Mouse (Mus musculus): ENCODE results near the gene 4921504E06Rik. TPM values are rescaled to one million over a fixed set of nuclear protein-coding genes. Genes with fewer than 3 reads are reported as not detected.

Gene 4921504E06Rik
- polyA plus RNA-seq, 1 experiment: 12.3 TPM

DNA sequence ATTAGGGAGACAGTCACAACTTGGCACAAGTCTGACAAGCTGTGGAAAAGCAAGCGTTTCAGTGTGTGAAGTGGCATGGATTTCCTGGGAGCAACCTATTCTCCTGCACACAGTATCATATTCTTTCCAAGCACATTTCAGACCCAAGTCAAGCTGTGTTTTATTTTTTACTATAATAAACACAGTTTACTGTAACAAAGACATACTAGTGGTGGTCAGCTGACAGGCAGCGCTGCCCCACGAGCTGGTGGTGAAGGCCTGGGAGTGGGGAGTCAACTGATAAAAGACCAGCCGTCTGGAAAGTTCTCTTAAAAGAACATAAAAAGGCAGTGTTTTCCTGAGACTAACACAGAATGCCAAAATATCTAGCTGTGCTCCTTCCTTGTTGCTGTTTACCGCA is 42.7 kb downstream of the 4921504E06Rik start:
- H3K36me3 ChIP-seq (ENCODE audit: control insufficient read depth, insufficient read depth, low read length): no peaks in the 10 kb centered on the region
- no peak overlapping the region for H3K4me3 ChIP-seq (ENCODE audit: control insufficient read depth, low read depth, low read length)
- no peaks in the 10 kb centered on the region for H3K4me1 ChIP-seq (ENCODE audit: control insufficient read depth, insufficient read depth, low read length)
- H3K27ac ChIP-seq (ENCODE audit: control insufficient read depth, insufficient read depth, low read depth, low read length): no peak overlapping the region
- no peaks in the 10 kb centered on the region for H3K27me3 ChIP-seq (ENCODE audit: control insufficient read depth, insufficient read depth, low read length)
- TF ChIP-seq CTCF (IDR thresholded peaks at IDR 0.05; ENCODE audit: control insufficient read depth, insufficient read depth, insufficient replicate concordance, low read depth, low read length) (no peak), POLR2A (IDR thresholded peaks at IDR 0.05; ENCODE audit: control insufficient read depth, low read depth, low read length) (no peak)

DNA sequence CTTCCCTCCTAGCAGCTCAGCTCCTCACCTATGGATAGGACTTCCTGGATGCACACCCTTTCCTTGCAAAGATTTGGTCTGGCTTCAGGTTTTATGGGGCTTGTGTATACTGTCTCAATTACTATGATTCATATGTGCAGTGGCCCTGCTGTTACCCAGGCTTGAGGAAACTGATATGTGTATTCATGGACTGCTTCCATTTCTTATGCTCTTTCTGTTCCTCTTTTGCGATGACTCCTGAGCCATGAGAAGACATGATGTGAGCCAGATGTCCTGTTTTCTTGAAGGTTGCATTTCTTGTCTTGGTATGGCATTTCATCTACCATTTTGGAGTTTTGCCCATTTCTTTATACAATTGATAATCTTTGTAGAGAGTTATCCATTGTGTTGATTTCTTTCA is 48.0 kb downstream of the 4921504E06Rik start:
- Histone ChIP-seq H3K4me1 (ENCODE audit: control insufficient read depth, insufficient read depth, low read length) (no peaks in the 10 kb centered on the region), H3K27me3 (ENCODE audit: control insufficient read depth, insufficient read depth, low read length) (no peaks in the 10 kb centered on the region), H3K4me3 (ENCODE audit: control insufficient read depth, low read depth, low read length) (no peak overlapping the region), H3K27ac (ENCODE audit: control insufficient read depth, insufficient read depth, low read depth, low read length) (no peak overlapping the region), H3K36me3 (ENCODE audit: control insufficient read depth, insufficient read depth, low read length) (no peaks in the 10 kb centered on the region)
- no peak for TF ChIP-seq POLR2A (IDR thresholded peaks at IDR 0.05; ENCODE audit: control insufficient read depth, low read depth, low read length)
- TF ChIP-seq CTCF (IDR thresholded peaks at IDR 0.05; ENCODE audit: control insufficient read depth, insufficient read depth, insufficient replicate concordance, low read depth, low read length): no peak

DNA sequence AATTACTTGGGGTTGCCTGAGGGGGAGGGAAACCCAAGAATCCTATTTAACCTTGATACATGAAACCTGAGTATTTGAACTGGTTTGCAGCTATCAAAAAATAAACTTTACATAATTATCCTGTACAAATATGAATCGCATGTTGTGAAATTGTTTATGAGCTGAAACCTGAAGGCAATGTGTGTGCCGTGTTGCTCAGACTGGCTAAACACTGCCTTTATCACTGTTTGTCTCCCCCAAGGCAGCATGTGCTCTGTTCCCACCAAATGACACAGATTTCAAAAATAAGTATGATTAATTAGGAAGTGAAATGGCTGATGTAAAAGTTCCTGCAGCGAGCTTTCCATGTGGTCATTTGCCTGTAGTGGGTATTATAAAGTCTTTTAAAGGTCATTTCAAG is 63.5 kb downstream of the 4921504E06Rik start:
- H3K4me1 ChIP-seq (ENCODE audit: control insufficient read depth, insufficient read depth, low read length): no peaks in the 10 kb centered on the region
- no peaks in the 10 kb centered on the region for H3K36me3 ChIP-seq (ENCODE audit: control insufficient read depth, insufficient read depth, low read length)
- TF ChIP-seq CTCF (IDR thresholded peaks at IDR 0.05; ENCODE audit: control insufficient read depth, insufficient read depth, insufficient replicate concordance, low read depth, low read length) (no peak), POLR2A (IDR thresholded peaks at IDR 0.05; ENCODE audit: control insufficient read depth, low read depth, low read length) (no peak)
- no peaks in the 10 kb centered on the region for H3K27me3 ChIP-seq (ENCODE audit: control insufficient read depth, insufficient read depth, low read length)
- H3K4me3 ChIP-seq (ENCODE audit: control insufficient read depth, low read depth, low read length): no peak overlapping the region
- no peak overlapping the region for H3K27ac ChIP-seq (ENCODE audit: control insufficient read depth, insufficient read depth, low read depth, low read length)

DNA sequence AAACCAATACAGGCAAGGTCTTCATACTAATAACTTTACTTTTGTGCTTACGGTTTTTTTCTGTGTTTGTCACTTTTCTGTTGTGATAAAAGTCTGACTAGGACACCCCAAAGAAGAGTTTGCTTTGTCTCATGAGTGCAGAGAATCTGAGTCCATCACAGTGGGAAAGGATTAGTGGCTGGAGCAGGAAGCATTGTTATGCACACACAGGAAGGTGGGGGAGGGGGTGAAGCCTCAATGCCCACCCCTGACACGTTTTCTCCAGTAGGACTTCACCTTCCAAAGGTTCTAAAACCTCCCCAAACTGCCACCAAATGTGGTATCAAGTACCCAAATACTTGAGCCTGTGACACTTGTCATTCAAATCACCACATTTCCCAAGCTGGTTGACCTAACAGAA is 91.8 kb downstream of the 4921504E06Rik start:
- H3K4me3 ChIP-seq (ENCODE audit: control insufficient read depth, low read depth, low read length): no peak overlapping the region
- no peak for TF ChIP-seq CTCF (IDR thresholded peaks at IDR 0.05; ENCODE audit: control insufficient read depth, insufficient read depth, insufficient replicate concordance, low read depth, low read length)
- no peak for TF ChIP-seq POLR2A (IDR thresholded peaks at IDR 0.05; ENCODE audit: control insufficient read depth, low read depth, low read length)
- H3K4me1 ChIP-seq (ENCODE audit: control insufficient read depth, insufficient read depth, low read length): no peaks in the 10 kb centered on the region
- H3K27ac ChIP-seq (ENCODE audit: control insufficient read depth, insufficient read depth, low read depth, low read length): no peak overlapping the region
- no peaks in the 10 kb centered on the region for H3K36me3 ChIP-seq (ENCODE audit: control insufficient read depth, insufficient read depth, low read length)
- H3K27me3 ChIP-seq (ENCODE audit: control insufficient read depth, insufficient read depth, low read length): no peaks in the 10 kb centered on the region

DNA sequence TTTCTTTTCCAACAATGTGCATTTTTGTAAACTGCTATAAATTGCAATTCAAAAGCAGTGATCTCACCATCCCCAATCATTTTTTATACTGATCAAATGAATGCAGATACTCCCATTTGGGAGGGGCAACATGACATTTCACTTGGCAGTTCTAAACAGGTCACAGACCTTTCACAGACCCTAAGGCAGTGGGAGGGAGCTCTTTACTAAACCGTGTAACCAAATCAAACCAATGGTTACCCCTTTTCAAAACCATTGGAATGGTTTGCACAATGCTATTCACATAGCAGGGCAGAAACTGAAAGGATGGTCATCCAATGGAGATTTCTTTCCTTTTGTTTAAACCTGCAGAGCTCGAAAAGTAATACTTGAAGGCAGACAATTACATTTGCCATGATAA is 94.9 kb downstream of the 4921504E06Rik start:
- TF ChIP-seq POLR2A (IDR thresholded peaks at IDR 0.05; ENCODE audit: control insufficient read depth, low read depth, low read length) (no peak), CTCF (IDR thresholded peaks at IDR 0.05; ENCODE audit: control insufficient read depth, insufficient read depth, insufficient replicate concordance, low read depth, low read length) (no peak)
- no peaks in the 10 kb centered on the region for H3K4me1 ChIP-seq (ENCODE audit: control insufficient read depth, insufficient read depth, low read length)
- no peaks in the 10 kb centered on the region for H3K27me3 ChIP-seq (ENCODE audit: control insufficient read depth, insufficient read depth, low read length)
- no peak overlapping the region for H3K27ac ChIP-seq (ENCODE audit: control insufficient read depth, insufficient read depth, low read depth, low read length)
- H3K4me3 ChIP-seq (ENCODE audit: control insufficient read depth, low read depth, low read length): no peak overlapping the region
- H3K36me3 ChIP-seq (ENCODE audit: control insufficient read depth, insufficient read depth, low read length): no peaks in the 10 kb centered on the region

DNA sequence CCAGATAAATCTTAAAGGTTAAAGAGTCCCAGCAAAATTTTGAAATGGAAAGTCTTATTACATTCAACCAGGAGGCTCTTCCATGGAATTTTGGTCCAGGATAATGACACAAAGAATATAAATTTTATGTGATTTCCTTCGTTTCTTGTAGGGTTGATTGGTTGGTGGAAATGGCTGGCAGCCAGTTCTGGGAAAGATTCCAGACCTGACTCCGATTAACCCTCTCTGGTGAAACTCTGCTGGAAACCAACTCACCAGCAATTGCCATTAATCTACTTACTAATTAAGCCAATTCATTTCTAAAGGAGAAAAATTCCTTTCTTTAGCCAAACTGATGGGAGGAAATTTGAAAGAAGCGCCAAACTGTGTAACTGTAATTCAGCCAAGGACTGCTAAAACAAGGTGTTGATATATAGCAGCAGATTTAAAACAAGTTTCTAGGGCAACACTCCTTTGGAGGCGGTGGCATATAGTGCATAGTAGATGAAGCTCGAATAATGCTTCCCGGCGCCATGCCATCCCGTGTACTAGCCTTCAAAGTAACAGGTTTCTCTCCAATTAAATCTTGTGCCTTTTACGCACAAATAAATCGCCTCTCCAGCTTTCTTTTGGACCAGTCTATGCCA is 97.7 kb downstream of the 4921504E06Rik start:
- no peaks in the 10 kb centered on the region for H3K4me1 ChIP-seq (ENCODE audit: control insufficient read depth, insufficient read depth, low read length)

DNA sequence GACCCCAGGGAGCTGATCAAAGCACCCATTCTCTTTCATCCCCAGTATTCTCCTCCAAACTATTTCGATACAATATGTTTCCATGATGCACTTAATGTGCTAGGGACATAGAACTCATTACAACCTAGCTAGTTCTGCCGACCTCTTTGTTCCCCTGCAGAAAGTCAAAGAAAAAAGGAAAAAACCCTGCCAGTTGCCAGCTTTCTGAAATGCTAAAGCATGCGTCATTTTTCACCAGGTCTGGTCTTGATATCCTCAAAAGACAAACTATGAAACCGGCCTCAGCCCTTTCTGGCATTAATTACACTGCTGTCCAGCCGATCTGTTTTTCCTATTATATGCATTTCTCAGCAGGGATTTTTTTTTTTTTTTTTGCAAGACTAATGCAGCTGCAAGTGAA is 98.5 kb downstream of the 4921504E06Rik start:
- Histone ChIP-seq H3K4me3 (ENCODE audit: control insufficient read depth, low read depth, low read length) (no peak overlapping the region), H3K4me1 (ENCODE audit: control insufficient read depth, insufficient read depth, low read length) (no peaks in the 10 kb centered on the region), H3K36me3 (ENCODE audit: control insufficient read depth, insufficient read depth, low read length) (no peaks in the 10 kb centered on the region), H3K27me3 (ENCODE audit: control insufficient read depth, insufficient read depth, low read length) (no peaks in the 10 kb centered on the region), H3K27ac (ENCODE audit: control insufficient read depth, insufficient read depth, low read depth, low read length) (no peak overlapping the region)
- TF ChIP-seq POLR2A (IDR thresholded peaks at IDR 0.05; ENCODE audit: control insufficient read depth, low read depth, low read length) (no peak), CTCF (IDR thresholded peaks at IDR 0.05; ENCODE audit: control insufficient read depth, insufficient read depth, insufficient replicate concordance, low read depth, low read length) (no peak)

More for the DNA sequence above, 97.7 kb downstream of the 4921504E06Rik start:
- no peak overlapping the region for H3K27ac ChIP-seq (ENCODE audit: control insufficient read depth, insufficient read depth, low read depth, low read length)
- no peaks in the 10 kb centered on the region for H3K27me3 ChIP-seq (ENCODE audit: control insufficient read depth, insufficient read depth, low read length)
- no peak for TF ChIP-seq CTCF (IDR thresholded peaks at IDR 0.05; ENCODE audit: control insufficient read depth, insufficient read depth, insufficient replicate concordance, low read depth, low read length)
- no peak for TF ChIP-seq POLR2A (IDR thresholded peaks at IDR 0.05; ENCODE audit: control insufficient read depth, low read depth, low read length)
- H3K36me3 ChIP-seq (ENCODE audit: control insufficient read depth, insufficient read depth, low read length): no peaks in the 10 kb centered on the region
- no peak overlapping the region for H3K4me3 ChIP-seq (ENCODE audit: control insufficient read depth, low read depth, low read length)
